ENCODE assay signal across 13 mouse cellular contexts in genomic region chr15:27840579-27840978, GRCm38 (mm10).
DNase-seq lines count a peak whose midpoint lies in the region; ATAC-seq lines count a peak whose summit lies in the region.
"Had no signal": no experiment of that assay in that cellular context is flagged by ENCODE, and none has a peak within 500 bp of the region (broad histone marks: within the 10 kb centered on the region; RNA-seq: fewer than 3 reads in every experiment).

No protein-coding gene starts in this region.

- H3K27ac ChIP-seq in liver, embryonic 15.5 days (replicated peaks): no peak overlapping the region
- H3K27ac ChIP-seq: embryonic facial prominence, embryonic 15.5 days had no signal

- 28% methylated on average over 8 of the region's 8 CpGs for WGBS in liver, embryonic 15.5 days (ENCODE audit: insufficient replicate concordance)

- H3K9me3 ChIP-seq in liver, embryonic 15.5 days (replicated peaks): no peaks in the 10 kb centered on the region
- H3K9me3 ChIP-seq: embryonic facial prominence, embryonic 15.5 days had no signal

- H3K4me1 ChIP-seq in liver, embryonic 15.5 days (replicated peaks): peaks cover 7% of the 10 kb centered on the region
- H3K4me1 ChIP-seq: embryonic facial prominence, embryonic 15.5 days had no signal

- no peak overlapping the region for H3K9ac ChIP-seq in liver, embryonic 15.5 days
- H3K9ac ChIP-seq: embryonic facial prominence, embryonic 15.5 days had no signal

- intact Hi-C loops in heart, postnatal 10 days (cut with DNase I): no loop called here

- no peak for DNase-seq in cerebellum, adult 11-12 months
- DNase-seq in heart, adult 18-20 months: peak; percentile 59 to 80
- DNase-seq in heart, postnatal 10 days: peak; percentile 42 to 60
- DNase-seq in left cerebral cortex, adult 18-20 months (ENCODE audit: low spot score in 2 of 2): no peak
- DNase-seq in cerebellum, postnatal 4 days (ENCODE audit: low spot score in 2 of 2): no peak
- no peak for DNase-seq in MN1 (ENCODE audit: low spot score)
- DNase-seq: cerebellum, postnatal 10 days; lung, postnatal 10 days; right cerebral cortex, postnatal 25 days had no signal

- no peak overlapping the region for H3K4me3 ChIP-seq in liver, embryonic 15.5 days (replicated peaks)
- H3K4me3 ChIP-seq: embryonic facial prominence, embryonic 15.5 days had no signal

- ATAC-seq in cerebellum, adult (ENCODE audit: insufficient number of reproducible peaks, low FRiP score, low TSS enrichment): 0 out of 2 replicates have a peak, but pooled peaks have one; percentile 24
- peak; percentile 62; the same call in 1 of the 2 replicates for ATAC-seq in liver, embryonic 15.5 days (ENCODE audit: insufficient read depth)
- ATAC-seq: midbrain, embryonic 16.5 days had no signal

- H3K36me3 ChIP-seq in liver, embryonic 15.5 days (replicated peaks): peaks cover 15% of the 10 kb centered on the region

- H3K27me3 ChIP-seq in liver, embryonic 15.5 days: no peaks in the 10 kb centered on the region
- H3K27me3 ChIP-seq: embryonic facial prominence, embryonic 15.5 days had no signal

- no peak overlapping the region for H3K4me2 ChIP-seq in liver, embryonic 15.5 days
- H3K4me2 ChIP-seq: embryonic facial prominence, embryonic 15.5 days had no signal

Comparison
In these comparisons a context has a peak if more than half of its experiments do, and no peak if none do; other contexts are left out.
1. DNase-seq: peak in heart, adult 18-20 months (2 of 2) and heart, postnatal 10 days (2 of 2); none in cerebellum, adult 11-12 months (single experiment), left cerebral cortex, adult 18-20 months (0 of 2), cerebellum, postnatal 4 days (0 of 2) and MN1 (single experiment).